Mouse (Mus musculus): Measurements from ENCODE around the gene Adcy4. TPM values are rescaled to one million over a fixed set of nuclear protein-coding genes. Genes with fewer than 3 reads are reported as not detected.

Gene Adcy4
- polyA plus RNA-seq, 1 experiment from 2014 or later: 0.04 TPM

GRCm38 (mm10) chr14:55747051-55747847 lies 36.6 kb downstream of the Adcy4 start:
- Histone ChIP-seq H3K4me3 (ENCODE audit: inconsistent target) (peak overlapping the region; percentile 90), H3K36me3 (ENCODE audit: inconsistent target) (peaks cover 46% of the 10 kb centered on the region), H3K27ac (no peak overlapping the region), H3K79me2 (ENCODE audit: inconsistent target) (peaks cover 35% of the 10 kb centered on the region)
- whole genome bisulfite sequencing (ENCODE audit: missing documents): 84% methylated on average over 10 of the region's 10 CpGs

- Histone ChIP-seq H3K79me2 (ENCODE audit: inconsistent target) (peaks cover 35% of the 10 kb centered on the region), H3K4me3 (ENCODE audit: inconsistent target) (peak overlapping the region; percentile 90), H3K27ac (peak overlapping the region; percentile 41), H3K36me3 (ENCODE audit: inconsistent target) (peaks cover 46% of the 10 kb centered on the region)
- WGBS (ENCODE audit: missing documents): 1% methylated on average over 29 of the region's 31 CpGs
These were observed 38.0 kb downstream of the Adcy4 start for GRCm38 (mm10) chr14:55745861-55746237.

GRCm38 (mm10) chr14:55745180-55745860 lies 38.6 kb downstream of the Adcy4 start, which contains the start of the genes Dhrs1 and Nop9:
TSS of gene Dhrs1 (minus strand) at chr14:55745690.
TSS of gene Nop9 (plus strand) at chr14:55745693.
- 1% methylated on average over 36 of the region's 48 CpGs for WGBS (ENCODE audit: missing documents)
- peak within 1 kb of the TSS; percentile 90 for H3K4me3 ChIP-seq (ENCODE audit: inconsistent target)
- peak within 1 kb of the TSS; percentile 61 for H3K27ac ChIP-seq
- peaks cover 46% of the 10 kb centered on the region for H3K36me3 ChIP-seq (ENCODE audit: inconsistent target)
- H3K79me2 ChIP-seq (ENCODE audit: inconsistent target): peaks cover 35% of the 10 kb centered on the region

- WGBS (ENCODE audit: missing documents): 22% methylated on average over 10 of the region's 10 CpGs
- H3K4me3 ChIP-seq (ENCODE audit: inconsistent target): no peak overlapping the region
- peaks cover 47% of the 10 kb centered on the region for H3K36me3 ChIP-seq (ENCODE audit: inconsistent target)
- H3K27ac ChIP-seq: no peak overlapping the region
- peaks cover 35% of the 10 kb centered on the region for H3K79me2 ChIP-seq (ENCODE audit: inconsistent target)
These were observed 40.2 kb downstream of the Adcy4 start for GRCm38 (mm10) chr14:55743711-55744110.

GRCm38 (mm10) chr14:55737086-55737687 lies 46.7 kb downstream of the Adcy4 start:
- Histone ChIP-seq H3K4me3 (ENCODE audit: inconsistent target) (no peak overlapping the region), H3K79me2 (ENCODE audit: inconsistent target) (no peaks in the 10 kb centered on the region), H3K36me3 (ENCODE audit: inconsistent target) (peaks cover 39% of the 10 kb centered on the region), H3K27ac (0 out of 2 replicates have a peak overlapping the region, but pooled peaks have one; percentile 21)
- WGBS (ENCODE audit: missing documents): 55% methylated on average over 9 of the region's 9 CpGs

GRCm38 (mm10) chr14:55735758-55736157 lies 48.1 kb downstream of the Adcy4 start:
- Histone ChIP-seq H3K27ac (peak overlapping the region; percentile 47), H3K4me3 (ENCODE audit: inconsistent target) (no peak overlapping the region), H3K36me3 (ENCODE audit: inconsistent target) (peaks cover 25% of the 10 kb centered on the region), H3K79me2 (ENCODE audit: inconsistent target) (no peaks in the 10 kb centered on the region)
- 25% methylated on average over 4 of the region's 4 CpGs for WGBS (ENCODE audit: missing documents)

- H3K4me3 ChIP-seq (ENCODE audit: inconsistent target): no peak overlapping the region
- H3K36me3 ChIP-seq (ENCODE audit: inconsistent target): peaks cover 21% of the 10 kb centered on the region
- H3K27ac ChIP-seq: peak overlapping the region; percentile 47
- 81% methylated on average over 3 of the region's 3 CpGs for WGBS (ENCODE audit: missing documents)
- no peaks in the 10 kb centered on the region for H3K79me2 ChIP-seq (ENCODE audit: inconsistent target)
These were observed 48.6 kb downstream of the Adcy4 start for GRCm38 (mm10) chr14:55735334-55735733.

- Histone ChIP-seq H3K36me3 (ENCODE audit: inconsistent target) (peaks cover 16% of the 10 kb centered on the region), H3K27ac (peak overlapping the region; percentile 47; the same call in 1 of the 2 replicates), H3K79me2 (ENCODE audit: inconsistent target) (no peaks in the 10 kb centered on the region), H3K4me3 (ENCODE audit: inconsistent target) (no peak overlapping the region)
- 51% methylated on average over 7 of the region's 7 CpGs for WGBS (ENCODE audit: missing documents)
These were observed 49.0 kb downstream of the Adcy4 start for GRCm38 (mm10) chr14:55734869-55735268.

- Histone ChIP-seq H3K4me3 (ENCODE audit: inconsistent target) (no peak overlapping the region), H3K79me2 (ENCODE audit: inconsistent target) (no peaks in the 10 kb centered on the region), H3K27ac (no peak overlapping the region), H3K36me3 (ENCODE audit: inconsistent target) (peaks cover 6% of the 10 kb centered on the region)
- WGBS (ENCODE audit: missing documents): 86% methylated on average over 9 of the region's 10 CpGs
These were observed 50.0 kb downstream of the Adcy4 start for GRCm38 (mm10) chr14:55733889-55734288.

- WGBS (ENCODE audit: missing documents): 92% methylated on average over 7 of the region's 7 CpGs
- Histone ChIP-seq H3K79me2 (ENCODE audit: inconsistent target) (no peaks in the 10 kb centered on the region), H3K27ac (no peak overlapping the region), H3K36me3 (ENCODE audit: inconsistent target) (no peaks in the 10 kb centered on the region), H3K4me3 (ENCODE audit: inconsistent target) (no peak overlapping the region)
These were observed 53.3 kb downstream of the Adcy4 start for GRCm38 (mm10) chr14:55730531-55731032.

GRCm38 (mm10) chr14:55730116-55730515 lies 53.8 kb downstream of the Adcy4 start:
- Histone ChIP-seq H3K79me2 (ENCODE audit: inconsistent target) (no peaks in the 10 kb centered on the region), H3K4me3 (ENCODE audit: inconsistent target) (no peak overlapping the region), H3K27ac (no peak overlapping the region), H3K36me3 (ENCODE audit: inconsistent target) (no peaks in the 10 kb centered on the region)
- 84% methylated on average over 7 of the region's 7 CpGs for WGBS (ENCODE audit: missing documents)

GRCm38 (mm10) chr14:55727889-55728685 lies 55.8 kb downstream of the Adcy4 start:
- no peaks in the 10 kb centered on the region for H3K36me3 ChIP-seq (ENCODE audit: inconsistent target)
- WGBS (ENCODE audit: missing documents): 57% methylated on average over 8 of the region's 8 CpGs

GRCm38 (mm10) chr14:55726261-55726660 lies 57.6 kb downstream of the Adcy4 start:
- Histone ChIP-seq H3K27ac (no peak overlapping the region), H3K36me3 (ENCODE audit: inconsistent target) (no peaks in the 10 kb centered on the region), H3K79me2 (ENCODE audit: inconsistent target) (no peaks in the 10 kb centered on the region), H3K4me3 (ENCODE audit: inconsistent target) (no peak overlapping the region)

More at GRCm38 (mm10) chr14:55727889-55728685, 55.8 kb downstream of the Adcy4 start:
- Histone ChIP-seq H3K4me3 (ENCODE audit: inconsistent target) (no peak overlapping the region), H3K79me2 (ENCODE audit: inconsistent target) (no peaks in the 10 kb centered on the region), H3K27ac (no peak overlapping the region)

GRCm38 (mm10) chr14:55724411-55724871 lies 59.5 kb downstream of the Adcy4 start:
- 2% methylated on average over 8 of the region's 8 CpGs for WGBS (ENCODE audit: missing documents)
- H3K36me3 ChIP-seq (ENCODE audit: inconsistent target): peaks cover 5% of the 10 kb centered on the region; the same call in 1 of the 2 replicates
- H3K27ac ChIP-seq: peak overlapping the region; percentile 54
- H3K79me2 ChIP-seq (ENCODE audit: inconsistent target): no peaks in the 10 kb centered on the region
- no peak overlapping the region for H3K4me3 ChIP-seq (ENCODE audit: inconsistent target)

Data from macrophage (primary cell).